Mouse (Mus musculus) gastrocnemius, postnatal 36 days (tissue): ENCODE results near the gene Olfr119. TPM values are rescaled to one million over a fixed set of nuclear protein-coding genes. Genes with fewer than 3 reads are reported as not detected.
"Not testable (repeated sequence)": the region's sequence is repeated elsewhere in the genome, so short reads cannot be mapped to it uniquely, and the experiment has no call there.

Experiments used
- DNase-seq, 2 experiments: peaks; one replicate each; pipeline ENCODE4 v3.0.0; 2022
- intact Hi-C: fragments of 180-260 bp; cut with DNase I; formaldehyde crosslinking; loops from one replicate; pipeline ENCODE4 v1.15.1; 2025
- long read RNA-seq, 2 experiments: library from polyadenylated mRNA; stranded (forward); transcript quantifications; one replicate each; pipeline ENCODE4 v2.0.0; 2021
- total RNA-seq, 2 experiments: library from RNA; stranded (reverse); gene quantifications; 2 replicates each; pipeline ENCODE4 v1.2.3; 2021

Olfr119 gene
- not detected for total RNA-seq
- long read RNA-seq, experiment 1, result 0 reads
- long read RNA-seq, experiment 2, result 0 reads

- intact Hi-C loops, DNase-seq: not testable (repeated sequence)
These were observed at the start of gene Olfr119 for GRCm38 (mm10) chr17:37696264-37696663. Gene Olfr119 (plus strand): TSS chr17:37696564.

- intact Hi-C loops, result no loop called here
- DNase-seq, result no peak
These were observed 32.7 kb upstream of the Olfr119 start, which contains the start of gene Olfr117 for GRCm38 (mm10) chr17:37663682-37664081. Gene Olfr117 (minus strand): TSS chr17:37663782.

GRCm38 (mm10) chr17:37666688-37667087 lies 29.7 kb upstream of the Olfr119 start, which contains the start of gene Olfr118:
Gene Olfr118 (plus strand): TSS chr17:37666988.
- DNase-seq, result no peak

GRCm38 (mm10) chr17:37721508-37721907 lies 25.1 kb downstream of the Olfr119 start, which contains the start of gene Olfr120:
Gene Olfr120 (plus strand): TSS chr17:37721808.
- DNase-seq, result no peak
- intact Hi-C loops, result no loop called here

More at GRCm38 (mm10) chr17:37666688-37667087, 29.7 kb upstream of the Olfr119 start, which contains the start of gene Olfr118:
- intact Hi-C loops, result no loop called here

DNA sequence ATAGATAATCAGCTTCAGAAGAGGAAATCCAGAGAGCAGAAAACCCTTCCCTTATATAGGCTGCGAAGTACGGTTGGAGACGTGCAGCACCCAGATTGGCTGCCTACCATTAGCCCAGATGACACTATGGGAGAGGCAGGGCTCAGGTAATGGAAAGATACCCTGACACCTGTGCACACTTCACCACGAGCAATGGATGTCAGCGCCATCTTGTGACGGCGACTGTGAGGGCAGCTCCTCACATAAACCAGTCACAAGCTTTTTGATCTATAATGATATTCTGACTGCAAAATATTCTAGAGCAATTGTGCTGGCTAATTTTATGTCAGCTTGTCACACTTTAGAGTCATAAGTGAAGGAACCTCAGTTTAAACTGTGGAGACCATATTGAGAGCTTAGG lies 41.7 kb downstream of the Olfr119 start:
- no peak for DNase-seq
- intact Hi-C loops, result no loop called here

Other genes with a start within 250 kb of the Olfr119 start
- gene Olfr109, start 237.6 kb upstream of the Olfr119 start, total RNA-seq, result not detected
- gene H2-M2, start 213.0 kb upstream of the Olfr119 start, total RNA-seq, result not detected
- not detected for gene Olfr110, start 204.1 kb upstream of the Olfr119 start, total RNA-seq
- gene Olfr111, start 188.5 kb upstream of the Olfr119 start, total RNA-seq, result not detected
- gene Olfr112, start 127.1 kb upstream of the Olfr119 start, total RNA-seq, result not detected
- not detected for gene Olfr113, start 118.9 kb upstream of the Olfr119 start, total RNA-seq
- not detected for gene Olfr114, start 103.8 kb upstream of the Olfr119 start, total RNA-seq
- gene Olfr115, start 69.5 kb upstream of the Olfr119 start, total RNA-seq, result not detected
- not detected for gene Olfr116, start 69.4 kb upstream of the Olfr119 start, total RNA-seq
- not detected for gene Olfr117, start 32.8 kb upstream of the Olfr119 start, total RNA-seq
- not detected for gene Olfr118, start 29.6 kb upstream of the Olfr119 start, total RNA-seq
- gene Olfr120, start 25.2 kb downstream of the Olfr119 start, total RNA-seq, result not detected
- gene Olfr121, start 52.3 kb downstream of the Olfr119 start, total RNA-seq, result not detected
- not detected for gene Olfr122, start 72.0 kb downstream of the Olfr119 start, total RNA-seq
- gene Olfr123, start 97.0 kb downstream of the Olfr119 start, total RNA-seq, result not detected
- not detected for gene Olfr124, start 103.3 kb downstream of the Olfr119 start, total RNA-seq
- gene Olfr125, start 136.4 kb downstream of the Olfr119 start, total RNA-seq, result not detected
- not detected for gene Olfr126, start 150.9 kb downstream of the Olfr119 start, total RNA-seq
- not detected for gene Olfr127, start 203.9 kb downstream of the Olfr119 start, total RNA-seq
- gene Olfr128, start 224.0 kb downstream of the Olfr119 start, total RNA-seq, result not detected